In the genomic region with DNA sequence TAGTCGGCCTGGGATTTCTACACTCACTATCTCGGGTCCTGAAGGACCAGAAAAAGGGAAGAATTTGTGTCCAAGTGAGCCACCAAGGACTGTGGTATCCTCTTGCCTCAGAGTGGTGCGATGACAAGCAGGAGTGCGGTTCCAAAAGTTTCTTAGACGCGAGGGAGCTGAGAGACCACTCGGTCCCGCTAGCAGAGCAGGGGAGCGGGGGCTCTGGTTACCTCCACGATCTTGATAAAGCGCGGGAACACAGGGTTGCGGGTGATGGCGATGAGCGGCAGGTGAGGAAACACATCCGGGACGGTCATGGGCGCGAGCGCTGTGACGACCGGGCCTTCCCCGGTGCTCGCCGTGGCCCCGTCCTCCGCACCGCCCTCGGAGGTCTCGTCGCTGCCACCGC, we compare ENCODE assay signal across 8 mouse cellular contexts. TPM values are rescaled to one million over a fixed set of nuclear protein-coding genes. Genes with fewer than 3 reads are reported as not detected.
DNase-seq lines count a peak whose midpoint lies in the region; ATAC-seq and TF ChIP-seq lines count a peak whose summit lies in the region.

No protein-coding gene starts in this region.

- intact Hi-C loops in heart, postnatal 36 days (cut with DNase I) = loop anchor here (5.0 kb wide), 3 partner anchors 41 to 206 kb away; a partner anchor contains a TSS

- peaks cover 20% of the 10 kb centered on the region for H3K4me1 ChIP-seq in heart, embryonic 16.5 days (ENCODE audit: control insufficient read depth, insufficient read depth, low read length)
- peaks cover 11% of the 10 kb centered on the region for H3K4me1 ChIP-seq in forebrain, postnatal 0 days (ENCODE audit: insufficient read depth)

- H3K27me3 ChIP-seq in heart, embryonic 16.5 days (ENCODE audit: control insufficient read depth, insufficient read depth, low read length) = no peaks in the 10 kb centered on the region
- no peaks in the 10 kb centered on the region for H3K27me3 ChIP-seq in forebrain, postnatal 0 days (ENCODE audit: insufficient read depth, low read length)

- no peak for TF ChIP-seq CTCF in forebrain, postnatal 0 days (IDR thresholded peaks at IDR 0.05; ENCODE audit: low read depth)

- H3K9ac ChIP-seq in heart, embryonic 16.5 days (ENCODE audit: low read length) = peak overlapping the region; percentile 91
- H3K9ac ChIP-seq in forebrain, postnatal 0 days = peak overlapping the region; percentile 81

- H3K4me2 ChIP-seq in heart, embryonic 16.5 days (ENCODE audit: low read depth, low read length) = peak overlapping the region; percentile 75
- peak overlapping the region; percentile 89 for H3K4me2 ChIP-seq in forebrain, postnatal 0 days (ENCODE audit: low read depth)

- no peak for ATAC-seq in heart, embryonic 16.5 days (replicated peaks; ENCODE audit: extremely low read depth, insufficient read depth, low FRiP score)
- ATAC-seq in forebrain, postnatal 0 days = peak; percentile 8
- peak; percentile 9 for ATAC-seq in megakaryocyte progenitor cell, adult 5-6 weeks (replicated peaks; ENCODE audit: poor library complexity)

- H3K4me3 ChIP-seq in heart, embryonic 16.5 days (ENCODE audit: low read length) = peak overlapping the region; percentile 91
- peak overlapping the region; percentile 85 for H3K4me3 ChIP-seq in forebrain, postnatal 0 days (ENCODE audit: low read depth, low read length)

- H3K36me3 ChIP-seq in heart, embryonic 16.5 days (ENCODE audit: control insufficient read depth, insufficient read depth) = peaks cover 16% of the 10 kb centered on the region
- peaks cover 23% of the 10 kb centered on the region for H3K36me3 ChIP-seq in forebrain, postnatal 0 days (ENCODE audit: insufficient read depth)

- peak overlapping the region; percentile 56; the same call in 1 of the 2 replicates for H3K27ac ChIP-seq in heart, embryonic 16.5 days (ENCODE audit: low read length)
- H3K27ac ChIP-seq in forebrain, postnatal 0 days (ENCODE audit: low read depth, low read length) = peak overlapping the region; percentile 69; the same call in 1 of the 2 replicates

- WGBS in heart, embryonic 16.5 days = under 1% methylated on average over 30 of the region's 32 CpGs
- 2% methylated on average over 32 of the region's 32 CpGs for WGBS in forebrain, postnatal 0 days

- H3K9me3 ChIP-seq in heart, embryonic 16.5 days (replicated peaks; ENCODE audit: control insufficient read depth, low read length) = no peaks in the 10 kb centered on the region
- H3K9me3 ChIP-seq in forebrain, postnatal 0 days (ENCODE audit: low read length) = no peaks in the 10 kb centered on the region

- DNase-seq in heart, postnatal 36 days = no peak
- peak; percentile 51 for DNase-seq in MN1 (ENCODE audit: low spot score)
- DNase-seq in forebrain, postnatal 0 days = no peak
- no peak for DNase-seq in gastrocnemius, postnatal 25 days
- no peak for DNase-seq in natural killer cell, adult 2 months (ENCODE audit: low spot score in 2 of 2)
- DNase-seq in cerebellum, adult 11 months = no peak

RNA-seq across cellular contexts. Expression of a gene that starts 0.4 kb away (rescaled TPM):
- polyA plus RNA-seq in heart, embryonic 16.5 days (2015; fragmentation: Nextera tagmentation; extraction: Ambion mirVana) = 60.7 and 62.5 TPM in 2 replicates
- 100 to 1,000 TPM; 118 to 124 TPM for total RNA-seq in heart, postnatal 36 days (2021)
- total RNA-seq in forebrain, postnatal 0 days (2014; rRNA removed) = 64.9 and 76.3 TPM in 2 replicates
- polyA plus RNA-seq in forebrain, postnatal 0 days (2015; fragmentation: Nextera tagmentation; extraction: Ambion mirVana) = 34.2 and 38.2 TPM in 2 replicates
- total RNA-seq in megakaryocyte progenitor cell, adult 5-6 weeks (2015) = 19.4 and 23.1 TPM in 2 replicates
- 68.8 and 83.6 TPM in 2 replicates for total RNA-seq in megakaryocyte progenitor cell, adult 5-6 weeks (2017)
- total RNA-seq in gastrocnemius, postnatal 25 days (2021) = 10 to 100 TPM; 53.4 to 64.4 TPM

RNA-seq across cellular contexts. Expression of a gene that starts 1.7 kb away (rescaled TPM):
- 0.29 and 0.31 TPM in 2 replicates for polyA plus RNA-seq in heart, embryonic 16.5 days (2015; fragmentation: Nextera tagmentation; extraction: Ambion mirVana)
- total RNA-seq in heart, postnatal 36 days (2021) = not detected
- 0.81 and 1.5 TPM in 2 replicates for total RNA-seq in forebrain, postnatal 0 days (2014; rRNA removed)
- 0.94 and 1.2 TPM in 2 replicates for polyA plus RNA-seq in forebrain, postnatal 0 days (2015; fragmentation: Nextera tagmentation; extraction: Ambion mirVana)
- total RNA-seq in megakaryocyte progenitor cell, adult 5-6 weeks (2015) = 1.1 TPM in 1 of 2 replicates, not detected in the other
- total RNA-seq in megakaryocyte progenitor cell, adult 5-6 weeks (2017) = 0.17 and 0.51 TPM in 2 replicates
- not detected for total RNA-seq in gastrocnemius, postnatal 25 days (2021)

RNA-seq across cellular contexts. Expression of a gene that starts 13.0 kb away (rescaled TPM):
- 1,106 and 1,159 TPM in 2 replicates for polyA plus RNA-seq in heart, embryonic 16.5 days (2015; fragmentation: Nextera tagmentation; extraction: Ambion mirVana)
- total RNA-seq in heart, postnatal 36 days (2021) = 100 to 1,000 TPM; 724 to 728 TPM
- 807 and 1,399 TPM in 2 replicates for total RNA-seq in forebrain, postnatal 0 days (2014; rRNA removed)
- polyA plus RNA-seq in forebrain, postnatal 0 days (2015; fragmentation: Nextera tagmentation; extraction: Ambion mirVana) = 1,145 and 1,575 TPM in 2 replicates
- 1,504 and 1,580 TPM in 2 replicates for total RNA-seq in megakaryocyte progenitor cell, adult 5-6 weeks (2015)
- total RNA-seq in megakaryocyte progenitor cell, adult 5-6 weeks (2017) = 2,239 and 2,669 TPM in 2 replicates
- total RNA-seq in gastrocnemius, postnatal 25 days (2021) = 100 to 1,000 TPM; 502 to 523 TPM

RNA-seq across cellular contexts. Expression of a gene that starts 16.7 kb away (rescaled TPM):
- polyA plus RNA-seq in heart, embryonic 16.5 days (2015; fragmentation: Nextera tagmentation; extraction: Ambion mirVana) = 329 and 345 TPM in 2 replicates
- 100 to 1,000 TPM; 342 to 346 TPM for total RNA-seq in heart, postnatal 36 days (2021)
- total RNA-seq in forebrain, postnatal 0 days (2014; rRNA removed) = 66.0 and 124 TPM in 2 replicates
- polyA plus RNA-seq in forebrain, postnatal 0 days (2015; fragmentation: Nextera tagmentation; extraction: Ambion mirVana) = 208 and 263 TPM in 2 replicates
- total RNA-seq in megakaryocyte progenitor cell, adult 5-6 weeks (2015) = 93.3 and 94.0 TPM in 2 replicates
- 93.3 and 99.4 TPM in 2 replicates for total RNA-seq in megakaryocyte progenitor cell, adult 5-6 weeks (2017)
- 100 to 1,000 TPM; 147 to 152 TPM for total RNA-seq in gastrocnemius, postnatal 25 days (2021)

RNA-seq across cellular contexts. Expression of a gene that starts 41.6 kb away (rescaled TPM):
- 76.5 and 92.3 TPM in 2 replicates for polyA plus RNA-seq in heart, embryonic 16.5 days (2015; fragmentation: Nextera tagmentation; extraction: Ambion mirVana)
- 10 to 100 TPM; 55.1 to 65.8 TPM for total RNA-seq in heart, postnatal 36 days (2021)
- total RNA-seq in forebrain, postnatal 0 days (2014; rRNA removed) = 56.0 and 71.7 TPM in 2 replicates
- polyA plus RNA-seq in forebrain, postnatal 0 days (2015; fragmentation: Nextera tagmentation; extraction: Ambion mirVana) = 61.8 and 82.8 TPM in 2 replicates
- 58.8 and 59.6 TPM in 2 replicates for total RNA-seq in megakaryocyte progenitor cell, adult 5-6 weeks (2015)
- total RNA-seq in megakaryocyte progenitor cell, adult 5-6 weeks (2017) = 79.6 and 88.1 TPM in 2 replicates
- 10 to 100 TPM; 36.8 to 43.8 TPM for total RNA-seq in gastrocnemius, postnatal 25 days (2021)
